Mouse (Mus musculus): ENCODE measurements around the gene Ipo11. TPM values are rescaled to one million over a fixed set of nuclear protein-coding genes. Genes with fewer than 3 reads are reported as not detected.

The Ipo11 gene
- total and polyA plus RNA-seq, 2 experiments from 2014 or later, result 30.4 to 35.1 TPM

- 93% methylated on average over 2 of the region's 2 CpGs for WGBS
- Histone ChIP-seq H3K27me3 (ENCODE audit: control insufficient read depth, insufficient read depth, low read length) (no peaks in the 10 kb centered on the region), H3K4me3 (ENCODE audit: low read depth, low read length) (no peak overlapping the region), H3K4me1 (ENCODE audit: control insufficient read depth, insufficient read depth) (no peaks in the 10 kb centered on the region), H3K4me2 (ENCODE audit: low read depth, low read length) (no peak overlapping the region), H3K9ac (replicated peaks; ENCODE audit: low read depth, low read length) (no peak overlapping the region), H3K36me3 (replicated peaks; ENCODE audit: control insufficient read depth, insufficient read depth, low read length) (peaks cover 30% of the 10 kb centered on the region), H3K9me3 (replicated peaks; ENCODE audit: control insufficient read depth, low read length) (no peaks in the 10 kb centered on the region), H3K27ac (ENCODE audit: low read depth) (no peak overlapping the region)
- no peak for ATAC-seq (ENCODE audit: insufficient read depth, low read depth)
- DNase-seq (ENCODE audit: low spot score), result no peak
- TF ChIP-seq CTCF (IDR thresholded peaks at IDR 0.05; ENCODE audit: low read depth), result no peak
- no peak for TF ChIP-seq EP300 (IDR thresholded peaks at IDR 0.05; ENCODE audit: low read depth)
These were observed 128.4 kb downstream of the Ipo11 start for GRCm38 (mm10) chr13:106808315-106808714.

- Histone ChIP-seq H3K4me1 (ENCODE audit: control insufficient read depth, insufficient read depth) (no peaks in the 10 kb centered on the region), H3K4me2 (ENCODE audit: low read depth, low read length) (no peak overlapping the region), H3K9me3 (replicated peaks; ENCODE audit: control insufficient read depth, low read length) (no peaks in the 10 kb centered on the region), H3K27ac (ENCODE audit: low read depth) (no peak overlapping the region), H3K4me3 (ENCODE audit: low read depth, low read length) (no peak overlapping the region), H3K27me3 (ENCODE audit: control insufficient read depth, insufficient read depth, low read length) (no peaks in the 10 kb centered on the region), H3K36me3 (replicated peaks; ENCODE audit: control insufficient read depth, insufficient read depth, low read length) (peaks cover 36% of the 10 kb centered on the region), H3K9ac (replicated peaks; ENCODE audit: low read depth, low read length) (no peak overlapping the region)
- DNase-seq (ENCODE audit: low spot score) (no peak), ATAC-seq (ENCODE audit: insufficient read depth, low read depth) (no peak)
- 84% methylated on average over 5 of the region's 5 CpGs for WGBS
- TF ChIP-seq EP300 (IDR thresholded peaks at IDR 0.05; ENCODE audit: low read depth) (no peak), CTCF (IDR thresholded peaks at IDR 0.05; ENCODE audit: low read depth) (no peak)
These were observed 129.5 kb downstream of the Ipo11 start for GRCm38 (mm10) chr13:106807303-106807702.

- H3K36me3 ChIP-seq (replicated peaks; ENCODE audit: control insufficient read depth, insufficient read depth, low read length), result peaks cover 21% of the 10 kb centered on the region
- H3K9me3 ChIP-seq (replicated peaks; ENCODE audit: control insufficient read depth, low read length), result no peaks in the 10 kb centered on the region
- no peak overlapping the region for H3K9ac ChIP-seq (replicated peaks; ENCODE audit: low read depth, low read length)
- TF ChIP-seq EP300 (IDR thresholded peaks at IDR 0.05; ENCODE audit: low read depth) (no peak), CTCF (IDR thresholded peaks at IDR 0.05; ENCODE audit: low read depth) (no peak)
- no peaks in the 10 kb centered on the region for H3K4me1 ChIP-seq (ENCODE audit: control insufficient read depth, insufficient read depth)
- DNase-seq (ENCODE audit: low spot score), result no peak
- H3K4me2 ChIP-seq (ENCODE audit: low read depth, low read length), result no peak overlapping the region
- no peaks in the 10 kb centered on the region for H3K27me3 ChIP-seq (ENCODE audit: control insufficient read depth, insufficient read depth, low read length)
- 95% methylated on average over 5 of the region's 5 CpGs for WGBS
- no peak overlapping the region for H3K4me3 ChIP-seq (ENCODE audit: low read depth, low read length)
- H3K27ac ChIP-seq (ENCODE audit: low read depth), result no peak overlapping the region
- ATAC-seq (ENCODE audit: insufficient read depth, low read depth), result no peak
These were observed 131.6 kb downstream of the Ipo11 start for GRCm38 (mm10) chr13:106805146-106805545.

DNA sequence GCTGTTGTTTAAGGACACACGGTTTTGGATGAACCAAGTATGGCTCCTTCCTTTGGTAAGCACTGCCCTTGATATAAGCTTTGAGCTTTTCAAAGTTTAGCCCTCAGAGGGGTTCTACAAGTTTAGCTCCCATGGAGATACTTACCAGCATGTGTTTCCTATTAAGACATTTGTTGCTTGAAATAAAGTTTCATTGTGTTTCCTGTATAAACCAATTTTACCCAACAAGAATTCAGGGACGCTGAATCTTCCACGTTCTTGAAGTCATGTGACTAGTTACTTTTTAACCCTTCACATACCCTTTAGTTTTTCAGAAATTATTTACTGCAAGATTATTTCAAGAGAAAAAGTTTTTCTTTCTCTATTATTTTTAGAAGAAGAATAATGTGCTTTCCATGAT, 138.7 kb downstream of the Ipo11 start:
- WGBS, result 60% methylated on average over 3 of the region's 3 CpGs
- DNase-seq (ENCODE audit: low spot score) (no peak), ATAC-seq (ENCODE audit: insufficient read depth, low read depth) (no peak)
- H3K4me2 ChIP-seq (ENCODE audit: low read depth, low read length), result no peak overlapping the region
- TF ChIP-seq CTCF (IDR thresholded peaks at IDR 0.05; ENCODE audit: low read depth) (no peak), EP300 (IDR thresholded peaks at IDR 0.05; ENCODE audit: low read depth) (no peak)
- no peak overlapping the region for H3K27ac ChIP-seq (ENCODE audit: low read depth)
- H3K4me3 ChIP-seq (ENCODE audit: low read depth, low read length), result no peak overlapping the region
- H3K27me3 ChIP-seq (ENCODE audit: control insufficient read depth, insufficient read depth, low read length), result no peaks in the 10 kb centered on the region
- H3K4me1 ChIP-seq (ENCODE audit: control insufficient read depth, insufficient read depth), result no peaks in the 10 kb centered on the region
- H3K9me3 ChIP-seq (replicated peaks; ENCODE audit: control insufficient read depth, low read length), result no peaks in the 10 kb centered on the region
- peaks cover 34% of the 10 kb centered on the region for H3K36me3 ChIP-seq (replicated peaks; ENCODE audit: control insufficient read depth, insufficient read depth, low read length)
- no peak overlapping the region for H3K9ac ChIP-seq (replicated peaks; ENCODE audit: low read depth, low read length)

- TF ChIP-seq CTCF (IDR thresholded peaks at IDR 0.05; ENCODE audit: low read depth) (no peak), EP300 (IDR thresholded peaks at IDR 0.05; ENCODE audit: low read depth) (no peak)
- ATAC-seq (ENCODE audit: insufficient read depth, low read depth) (no peak), DNase-seq (ENCODE audit: low spot score) (no peak)
- H3K9ac ChIP-seq (replicated peaks; ENCODE audit: low read depth, low read length), result no peak overlapping the region
- H3K27me3 ChIP-seq (ENCODE audit: control insufficient read depth, insufficient read depth, low read length), result no peaks in the 10 kb centered on the region
- H3K9me3 ChIP-seq (replicated peaks; ENCODE audit: control insufficient read depth, low read length), result no peaks in the 10 kb centered on the region
- H3K4me2 ChIP-seq (ENCODE audit: low read depth, low read length), result no peak overlapping the region
- 94% methylated on average over 7 of the region's 7 CpGs for WGBS
- peaks cover 9% of the 10 kb centered on the region for H3K36me3 ChIP-seq (replicated peaks; ENCODE audit: control insufficient read depth, insufficient read depth, low read length)
- no peaks in the 10 kb centered on the region for H3K4me1 ChIP-seq (ENCODE audit: control insufficient read depth, insufficient read depth)
- no peak overlapping the region for H3K27ac ChIP-seq (ENCODE audit: low read depth)
- no peak overlapping the region for H3K4me3 ChIP-seq (ENCODE audit: low read depth, low read length)
These were observed 147.9 kb downstream of the Ipo11 start for GRCm38 (mm10) chr13:106788817-106789216.

- no peak for ATAC-seq (ENCODE audit: insufficient read depth, low read depth)
- Histone ChIP-seq H3K27ac (ENCODE audit: low read depth) (no peak overlapping the region), H3K36me3 (replicated peaks; ENCODE audit: control insufficient read depth, insufficient read depth, low read length) (no peaks in the 10 kb centered on the region), H3K9ac (replicated peaks; ENCODE audit: low read depth, low read length) (no peak overlapping the region), H3K4me1 (ENCODE audit: control insufficient read depth, insufficient read depth) (no peaks in the 10 kb centered on the region), H3K9me3 (replicated peaks; ENCODE audit: control insufficient read depth, low read length) (no peaks in the 10 kb centered on the region), H3K4me2 (ENCODE audit: low read depth, low read length) (no peak overlapping the region), H3K27me3 (ENCODE audit: control insufficient read depth, insufficient read depth, low read length) (no peaks in the 10 kb centered on the region), H3K4me3 (ENCODE audit: low read depth, low read length) (no peak overlapping the region)
- no peak for DNase-seq (ENCODE audit: low spot score)
- TF ChIP-seq CTCF (IDR thresholded peaks at IDR 0.05; ENCODE audit: low read depth) (no peak), EP300 (IDR thresholded peaks at IDR 0.05; ENCODE audit: low read depth) (no peak)
- WGBS, result 86% methylated on average over 10 of the region's 10 CpGs
These were observed 168.0 kb downstream of the Ipo11 start for GRCm38 (mm10) chr13:106768807-106769206.
